Mouse (Mus musculus) left cerebral cortex, adult 2 months (tissue): ENCODE measurements around the gene Pla2g4b. TPM values are rescaled to one million over a fixed set of nuclear protein-coding genes. Genes with fewer than 3 reads are reported as not detected.

Experiments
- DNase-seq, 2 experiments: peaks; one replicate each; pipeline ENCODE4 v3.0.0; 2021 to 2022; ENCODE audit warnings: low spot score in 2 of 2, mixed read lengths in 1 of 2; ENCODE audit errors: extremely low spot score in 1 of 2
- H3K27ac ChIP-seq: fragments of 200-600 bp; 2 replicates; pipeline ENCODE4 v1.8.1; 2022
- H3K4me3 ChIP-seq: fragments of 200-600 bp; 2 replicates; pipeline ENCODE4 v1.8.1; 2022
- CTCF ChIP-seq: fragments of 200-600 bp; IDR thresholded peaks from 2 replicates; pipeline ENCODE4 v1.8.1; 2022; ENCODE audit warnings: antibody characterized with exemption, mild to moderate bottlenecking, moderate library complexity
- intact Hi-C: fragments of 180-260 bp; cut with DNase I; formaldehyde crosslinking; loops from one replicate; pipeline ENCODE4 v1.15.1; 2025
- total RNA-seq, 2 experiments: library from RNA; stranded (reverse); gene quantifications; 2 replicates each; pipeline ENCODE4 v1.2.3; 2021

Gene Pla2g4b
- total RNA-seq, 2 experiments from 2014 or later, result 3.9 to 4.1 TPM

DNA sequence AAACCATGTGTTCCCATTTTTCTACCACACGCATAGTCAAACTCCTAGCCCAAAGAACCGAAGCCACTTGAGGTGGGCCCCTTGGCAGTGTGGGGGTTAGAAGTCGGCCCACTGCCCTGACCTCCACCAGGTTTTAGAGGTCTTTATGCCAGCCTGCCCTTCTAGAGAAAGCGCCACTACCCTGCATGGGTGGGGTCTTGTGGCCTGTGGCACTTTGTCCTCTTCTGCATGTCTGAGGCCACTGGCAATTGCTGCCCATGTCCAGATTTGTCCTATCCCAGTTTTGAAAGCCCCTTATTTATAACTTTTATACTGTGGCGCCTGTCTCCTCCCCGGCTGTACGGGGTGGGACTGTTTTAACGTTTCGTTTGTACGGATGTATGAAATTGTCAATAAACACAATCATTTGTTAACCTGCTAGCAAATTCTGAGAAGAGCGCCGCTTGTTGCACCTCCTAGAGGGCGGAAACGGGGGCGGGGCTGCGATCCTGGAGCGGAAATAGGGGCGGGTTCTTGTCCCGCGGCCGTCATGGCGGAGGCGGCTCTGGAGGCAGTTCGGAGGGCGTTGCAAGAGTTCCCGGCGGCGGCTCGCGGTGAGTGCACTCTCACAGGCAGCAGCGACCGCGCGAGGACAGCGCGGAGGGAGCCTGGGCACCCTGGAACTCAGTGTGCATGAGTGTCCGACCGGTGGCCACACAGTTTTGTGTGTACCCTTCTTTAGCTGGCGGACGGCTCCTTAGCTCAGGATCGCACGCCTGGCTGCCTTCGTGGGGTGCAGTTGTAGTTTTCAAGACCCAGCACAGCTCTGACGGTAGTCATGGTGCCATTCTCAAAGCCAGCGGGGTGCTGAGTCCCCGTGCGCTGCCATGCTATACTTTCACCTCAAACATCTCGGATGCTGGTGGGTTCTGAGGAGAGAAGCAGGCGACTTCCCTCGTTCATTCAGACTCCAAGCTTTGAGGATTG lies 6.0 kb upstream of the Pla2g4b start, which contains the start of the genes Jmjd7 and Gm28042:
Gene Jmjd7, plus strand, starts transcription at position 500 of the 966 bp plus-strand sequence.
Gene Gm28042, plus strand, starts transcription at position 510 of the 966 bp plus-strand sequence.
- intact Hi-C loops, result no loop called here
- Histone ChIP-seq H3K4me3 (peak within 1 kb of the TSS; percentile 59), H3K27ac (peak within 1 kb of the TSS; percentile 93)
- TF ChIP-seq CTCF, result no peak
- peak; percentile 88 to 89 for DNase-seq

DNA sequence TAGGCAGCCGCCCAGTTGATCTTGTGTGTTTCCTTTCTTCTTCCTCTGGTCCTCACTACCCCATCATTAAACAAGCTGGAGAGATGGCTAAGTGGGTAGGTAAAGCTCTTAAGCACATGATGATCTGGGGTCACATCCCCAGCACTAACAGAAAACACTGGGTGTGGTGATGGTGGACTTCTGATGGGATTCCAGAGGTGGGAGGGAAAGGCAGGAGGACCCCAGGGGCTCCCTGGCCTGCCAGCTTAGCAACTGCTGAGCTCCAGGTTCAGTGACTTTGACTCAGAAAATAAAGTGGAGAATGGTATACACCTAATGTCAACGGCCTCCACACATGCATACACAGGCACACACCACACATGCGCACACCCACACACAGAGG lies 5.3 kb upstream of the Pla2g4b start:
- H3K27ac ChIP-seq, result peak overlapping the region; percentile 93
- H3K4me3 ChIP-seq, result peak overlapping the region; percentile 59
- DNase-seq, result no peak
- no peak for TF ChIP-seq CTCF
- intact Hi-C loops, result no loop called here

DNA sequence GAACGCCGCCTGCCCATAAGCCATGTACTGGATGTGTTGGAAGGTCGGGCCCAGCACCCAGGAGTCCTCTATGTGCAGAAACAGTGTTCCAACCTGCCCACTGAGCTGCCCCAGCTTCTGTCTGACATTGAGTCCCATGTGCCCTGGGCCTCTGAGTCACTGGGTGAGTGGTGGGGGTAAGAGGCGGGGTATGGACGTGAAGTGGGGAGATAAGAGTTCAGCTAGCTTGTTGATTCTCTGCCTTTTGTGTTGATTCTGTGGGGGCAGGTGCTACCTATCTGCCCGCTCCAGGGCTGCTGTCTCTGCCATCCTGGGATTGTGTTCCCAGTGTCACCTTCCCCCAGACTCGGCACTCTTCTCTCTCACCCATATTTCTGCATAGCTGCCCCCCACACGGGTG lies 2.8 kb upstream of the Pla2g4b start:
- intact Hi-C loops, result no loop called here
- no peak for DNase-seq
- no peak for TF ChIP-seq CTCF
- H3K27ac ChIP-seq, result no peak overlapping the region
- H3K4me3 ChIP-seq, result no peak overlapping the region

DNA sequence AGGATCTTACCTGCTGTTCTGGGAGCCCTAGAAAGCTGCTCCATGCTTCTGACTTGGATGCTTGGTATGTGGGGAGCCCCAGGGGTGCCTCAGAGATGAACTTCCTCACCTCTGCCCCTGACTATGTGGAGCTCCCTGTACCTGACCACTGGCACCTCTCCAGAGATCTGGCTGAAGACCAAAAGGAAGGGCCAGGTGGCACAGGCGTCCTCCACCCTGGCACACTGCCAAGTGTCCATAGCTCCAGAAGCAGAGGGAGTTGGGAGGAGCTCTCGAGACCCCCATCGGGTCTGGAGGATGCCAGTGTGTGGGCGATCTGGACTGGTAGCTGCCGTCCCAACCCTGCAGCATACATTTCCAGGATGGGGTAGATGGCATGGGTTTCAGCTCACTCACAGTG lies 509 bp downstream of the Pla2g4b start:
- intact Hi-C loops, result no loop called here
- Histone ChIP-seq H3K4me3 (no peak overlapping the region), H3K27ac (no peak overlapping the region)
- DNase-seq, result no peak
- no peak for TF ChIP-seq CTCF

DNA sequence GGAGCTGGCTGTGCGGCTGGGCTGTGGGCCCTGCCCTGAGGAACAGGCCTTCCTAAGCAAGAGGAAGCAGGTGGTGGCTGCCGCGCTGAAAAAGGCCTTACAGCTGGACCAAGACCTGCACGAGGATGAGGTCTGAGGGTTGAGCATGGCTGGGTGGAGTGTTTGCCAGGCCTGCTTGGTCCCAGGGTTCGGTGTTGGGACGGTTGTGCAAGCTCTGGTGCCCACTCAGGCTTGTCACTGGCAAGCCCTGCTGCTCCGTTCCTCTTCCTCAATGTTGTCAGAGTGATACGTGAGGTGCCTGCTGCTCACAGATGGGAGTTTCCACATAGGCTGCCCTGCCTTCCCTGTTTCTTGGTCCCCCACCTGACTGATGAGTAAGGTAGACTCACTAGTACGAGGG lies 4.5 kb downstream of the Pla2g4b start:
- no peak for DNase-seq
- H3K4me3 ChIP-seq, result no peak overlapping the region
- intact Hi-C loops, result no loop called here

DNA sequence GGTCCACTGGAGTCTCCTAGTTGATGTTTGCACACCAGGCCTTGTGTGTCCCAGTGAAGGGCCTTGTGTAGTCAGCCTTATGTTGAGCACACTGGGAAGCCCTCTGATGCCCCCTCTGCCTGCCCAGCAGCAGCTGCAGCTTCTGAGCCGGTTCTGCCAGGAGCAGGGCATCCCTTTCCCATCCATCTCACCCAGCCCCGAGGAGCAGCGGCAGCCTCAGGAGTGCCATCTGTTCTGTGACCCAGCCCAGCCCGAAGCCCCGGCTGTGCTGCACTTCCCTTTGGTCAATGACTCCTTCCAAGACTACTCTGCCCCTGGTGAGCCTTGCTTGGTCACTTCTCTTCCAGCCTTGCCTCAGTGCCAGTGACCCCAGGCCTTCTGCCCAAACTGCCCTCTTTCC lies 7.8 kb downstream of the Pla2g4b start:
- Histone ChIP-seq H3K27ac (no peak overlapping the region), H3K4me3 (no peak overlapping the region)
- DNase-seq, result no peak
- no peak for TF ChIP-seq CTCF
- intact Hi-C loops, result no loop called here

More for the DNA sequence above, 4.5 kb downstream of the Pla2g4b start:
- H3K27ac ChIP-seq, result no peak overlapping the region
- TF ChIP-seq CTCF, result no peak

DNA sequence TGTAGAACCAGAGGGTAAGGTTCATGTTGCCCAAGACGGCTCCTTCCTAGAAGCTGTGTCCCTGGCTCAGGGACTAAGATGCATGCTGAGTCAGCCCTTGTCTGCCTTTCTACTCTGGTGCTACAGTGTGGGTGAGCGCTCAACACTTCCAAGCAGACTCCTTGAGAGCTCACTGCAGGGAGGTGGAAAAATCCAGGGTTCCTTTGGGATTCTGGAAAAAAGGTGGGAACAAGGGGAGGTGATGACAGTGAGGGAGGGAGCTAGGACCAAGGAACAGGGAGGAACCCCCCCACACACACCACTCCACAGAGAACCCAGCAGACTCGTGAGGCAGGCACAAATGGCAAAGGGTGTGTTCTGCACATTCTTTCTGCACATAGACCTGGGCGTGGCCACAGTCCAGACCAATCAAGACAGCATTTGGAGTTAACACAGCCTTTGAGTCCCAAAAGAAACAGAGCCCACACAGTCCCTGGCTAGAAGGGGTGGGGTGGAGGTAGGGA lies 10.9 kb downstream of the Pla2g4b start:
- intact Hi-C loops, result no loop called here
- Histone ChIP-seq H3K4me3 (no peak overlapping the region), H3K27ac (peak overlapping the region; percentile 90)
- peak; percentile 34 to 47 for DNase-seq
- no peak for TF ChIP-seq CTCF

DNA sequence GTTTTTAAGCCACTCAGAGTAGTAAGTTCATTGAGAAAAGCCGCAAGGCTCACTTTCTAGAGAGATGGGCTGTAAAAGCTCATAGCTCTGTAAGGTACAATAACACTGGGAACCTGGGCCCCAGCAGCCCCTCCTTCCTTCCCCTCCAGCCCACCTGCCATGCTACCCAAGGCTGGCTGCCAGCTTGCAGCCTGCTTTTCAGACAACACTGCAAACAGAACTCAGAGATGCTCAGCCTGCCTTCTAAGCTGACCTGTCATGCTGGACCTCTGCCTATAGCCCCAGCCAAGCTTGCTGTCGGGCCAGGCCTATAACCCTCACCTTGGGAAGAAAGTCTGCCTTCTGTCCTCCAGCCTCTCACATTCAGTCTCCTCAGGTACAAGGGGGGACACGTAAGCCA lies 11.5 kb downstream of the Pla2g4b start:
- H3K27ac ChIP-seq, result peak overlapping the region; percentile 90
- intact Hi-C loops, result no loop called here
- TF ChIP-seq CTCF, result no peak

DNA sequence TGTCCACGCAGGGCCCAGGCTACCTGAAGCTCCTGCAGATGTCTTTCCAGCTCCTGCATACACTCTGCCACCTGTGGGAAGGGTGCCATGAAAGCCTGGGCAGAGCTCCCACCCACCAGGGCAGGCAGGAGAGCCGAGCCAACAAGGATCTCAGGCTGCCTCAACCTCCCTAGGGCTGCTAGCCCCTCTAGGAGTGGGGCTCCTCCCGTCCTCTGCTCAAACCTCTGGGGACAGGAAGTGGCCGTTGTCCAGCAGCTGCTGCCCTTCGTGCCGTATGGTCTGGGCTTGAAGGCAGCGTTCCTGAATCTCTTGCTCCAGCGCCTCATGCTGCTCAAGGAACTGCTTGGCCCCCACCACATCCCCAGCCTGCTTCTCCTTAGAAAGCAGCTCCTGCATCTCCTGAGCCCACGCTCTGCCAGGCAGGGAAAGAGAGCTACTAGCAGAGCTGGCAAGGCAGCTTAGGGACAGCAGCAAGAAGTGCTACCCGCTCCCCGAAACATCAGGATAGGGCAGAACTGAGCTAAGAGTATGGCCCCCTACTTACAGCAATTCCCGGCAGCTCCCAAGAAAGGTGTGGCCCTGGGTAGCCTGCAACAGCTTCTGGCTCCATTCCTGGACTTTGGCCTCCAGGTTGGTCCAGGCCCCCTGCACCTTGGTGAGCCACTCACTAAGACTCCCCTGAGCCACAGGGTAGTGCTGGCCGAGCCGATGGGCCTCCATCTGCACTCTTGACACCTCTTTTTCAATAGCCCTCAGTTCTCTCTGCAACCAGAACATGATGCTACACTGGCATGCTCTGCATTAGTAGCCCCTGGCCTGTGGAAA lies 13.5 kb downstream of the Pla2g4b start:
- peak overlapping the region; percentile 9; the same call in 1 of the 2 replicates for H3K4me3 ChIP-seq
- intact Hi-C loops, result no loop called here
- DNase-seq, result peak; percentile 49 to 61
- peak overlapping the region; percentile 90 for H3K27ac ChIP-seq
- no peak for TF ChIP-seq CTCF

More for the DNA sequence above, 11.5 kb downstream of the Pla2g4b start:
- H3K4me3 ChIP-seq, result no peak overlapping the region
- DNase-seq, result no peak

DNA sequence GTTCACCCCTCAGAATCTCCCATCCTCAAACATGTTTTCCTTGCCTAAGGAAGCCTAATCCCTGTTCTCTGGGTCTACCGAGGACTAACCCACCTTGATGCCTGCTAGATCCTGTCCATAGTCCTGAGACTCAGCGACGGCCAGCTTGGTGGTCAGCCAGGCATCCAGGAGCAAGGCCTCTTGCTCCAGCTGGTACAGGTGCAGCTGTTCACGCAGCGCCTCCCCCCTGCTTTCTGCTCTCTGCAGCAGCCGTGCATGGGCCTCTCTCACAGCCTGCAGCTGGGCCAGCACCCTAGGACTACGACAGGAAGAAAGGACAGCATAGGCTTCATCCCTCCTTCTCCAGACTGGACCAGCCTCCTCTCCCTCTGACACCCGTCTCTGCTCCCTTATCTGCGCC lies 15.0 kb downstream of the Pla2g4b start:
- no peak for TF ChIP-seq CTCF
- Histone ChIP-seq H3K4me3 (no peak overlapping the region), H3K27ac (no peak overlapping the region)
- no peak for DNase-seq
- intact Hi-C loops, result no loop called here

DNA sequence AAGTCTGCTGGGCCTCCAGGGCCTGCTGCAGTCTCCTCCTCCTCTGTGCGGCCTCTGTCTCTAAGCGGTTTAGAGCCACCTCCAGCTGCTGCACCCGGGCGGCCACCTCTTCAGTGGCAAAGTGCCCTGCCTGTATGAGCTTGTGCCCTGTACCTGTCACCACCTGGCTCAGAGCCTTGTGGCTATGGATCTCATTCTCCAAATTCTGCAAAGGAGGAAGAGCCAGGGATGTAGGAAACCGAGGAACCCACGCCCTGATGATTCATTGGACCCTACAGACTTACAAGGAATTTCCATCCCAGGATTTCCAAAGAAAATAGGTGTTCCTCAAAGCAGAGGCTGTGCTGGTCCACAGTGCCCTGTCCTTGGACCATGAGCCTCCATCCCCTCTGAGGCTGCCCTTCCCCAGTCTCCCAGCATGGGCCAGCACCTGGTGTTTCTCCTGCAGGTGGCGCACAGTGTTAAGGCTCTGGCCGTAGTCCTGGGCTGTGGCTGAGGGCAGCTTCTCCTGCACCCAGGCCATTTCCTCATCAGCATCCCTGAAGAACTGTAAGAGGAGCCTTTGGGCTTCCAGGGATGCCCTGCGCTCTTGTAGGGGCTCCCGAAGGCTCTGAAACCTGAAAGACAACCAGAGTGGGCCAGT lies 16.5 kb downstream of the Pla2g4b start:
- Histone ChIP-seq H3K4me3 (no peak overlapping the region), H3K27ac (peak overlapping the region; percentile 64)
- TF ChIP-seq CTCF, result peak; percentile 45
- DNase-seq, result peak in 1 of 2 experiments; percentile 29
- intact Hi-C loops, result no loop called here
